10 mouse cellular contexts compared by ENCODE assay signal in genomic region chr17:47976999-47977357, GRCm38 (mm10). TPM values are rescaled to one million over a fixed set of nuclear protein-coding genes. Genes with fewer than 3 reads are reported as not detected.
DNase-seq lines count a peak whose midpoint lies in the region; ATAC-seq and TF ChIP-seq lines count a peak whose summit lies in the region.
"Had no signal": no experiment of that assay in that cellular context is flagged by ENCODE, and none has a peak within 500 bp of the region (broad histone marks: within the 10 kb centered on the region; RNA-seq: fewer than 3 reads in every experiment).

No protein-coding gene starts in this region.

- no peak overlapping the region for H3K4me3 ChIP-seq in forebrain, embryonic 14.5 days (ENCODE audit: low read depth, low read length)
- no peak overlapping the region for H3K4me3 ChIP-seq in forebrain, embryonic 16.5 days (replicated peaks; ENCODE audit: low read length)
- no peak overlapping the region for H3K4me3 ChIP-seq in liver, postnatal 0 days (ENCODE audit: low read depth, low read length)
- no peak overlapping the region for H3K4me3 ChIP-seq in liver, embryonic 12.5 days
- H3K4me3 ChIP-seq in intestine, embryonic 15.5 days (replicated peaks), result no peak overlapping the region
- H3K4me3 ChIP-seq in neural tube, embryonic 15.5 days (replicated peaks), result no peak overlapping the region

- H3K27ac ChIP-seq in forebrain, embryonic 14.5 days (ENCODE audit: low read depth, low read length), result peak overlapping the region; percentile 88
- no peak overlapping the region; the same call in 1 of the 2 replicates for H3K27ac ChIP-seq in forebrain, embryonic 16.5 days (ENCODE audit: low read length)
- H3K27ac ChIP-seq in liver, postnatal 0 days (ENCODE audit: low read depth), result no peak overlapping the region
- H3K27ac ChIP-seq in liver, embryonic 12.5 days, result no peak overlapping the region
- H3K27ac ChIP-seq in intestine, embryonic 15.5 days, result peak overlapping the region; percentile 57; the same call in 1 of the 2 replicates
- H3K27ac ChIP-seq in neural tube, embryonic 15.5 days (replicated peaks), result peak overlapping the region; percentile 79; the same call in 1 of the 2 replicates

- peaks cover 42% of the 10 kb centered on the region for H3K4me1 ChIP-seq in forebrain, embryonic 14.5 days (ENCODE audit: control insufficient read depth, insufficient read depth, low read length)
- H3K4me1 ChIP-seq in forebrain, embryonic 16.5 days (replicated peaks; ENCODE audit: control insufficient read depth, insufficient read depth, low read length), result peaks cover 44% of the 10 kb centered on the region
- H3K4me1 ChIP-seq in liver, postnatal 0 days (ENCODE audit: insufficient read depth), result peaks cover 15% of the 10 kb centered on the region
- peaks cover 49% of the 10 kb centered on the region for H3K4me1 ChIP-seq in liver, embryonic 12.5 days
- H3K4me1 ChIP-seq in intestine, embryonic 15.5 days (replicated peaks), result peaks cover 47% of the 10 kb centered on the region
- H3K4me1 ChIP-seq in neural tube, embryonic 15.5 days, result peaks cover 41% of the 10 kb centered on the region

- no peak for DNase-seq in forebrain, embryonic 14.5 days (ENCODE audit: low spot score)
- DNase-seq in liver, postnatal 0 days, result no peak
- no peak for DNase-seq in thymus, adult 18-20 months
- no peak for DNase-seq in right cerebral cortex, postnatal 10 days (ENCODE audit: low spot score in 2 of 2)
- DNase-seq: cerebellum, adult 9-11 months had no signal

- 83% methylated on average over 7 of the region's 7 CpGs for WGBS in forebrain, embryonic 14.5 days
- 80% methylated on average over 7 of the region's 7 CpGs for WGBS in forebrain, embryonic 16.5 days
- WGBS in liver, postnatal 0 days (ENCODE audit: insufficient replicate concordance), result 84% methylated on average over 7 of the region's 7 CpGs
- WGBS in liver, embryonic 12.5 days (ENCODE audit: insufficient replicate concordance), result 71% methylated on average over 7 of the region's 7 CpGs
- 85% methylated on average over 7 of the region's 7 CpGs for WGBS in intestine, embryonic 15.5 days
- WGBS in neural tube, embryonic 15.5 days, result 86% methylated on average over 7 of the region's 7 CpGs

- H3K4me2 ChIP-seq in forebrain, embryonic 14.5 days (ENCODE audit: low read length), result no peak overlapping the region
- no peak overlapping the region for H3K4me2 ChIP-seq in forebrain, embryonic 16.5 days (ENCODE audit: low read length)
- no peak overlapping the region for H3K4me2 ChIP-seq in liver, postnatal 0 days (ENCODE audit: low read depth, low read length)
- no peak overlapping the region for H3K4me2 ChIP-seq in liver, embryonic 12.5 days
- H3K4me2 ChIP-seq in intestine, embryonic 15.5 days (replicated peaks), result no peak overlapping the region
- H3K4me2 ChIP-seq in neural tube, embryonic 15.5 days, result no peak overlapping the region

- 0 out of 2 replicates have a peak, but pooled peaks have one; percentile 33 for TF ChIP-seq CTCF in liver, postnatal 0 days (IDR thresholded peaks at IDR 0.05; ENCODE audit: low read depth)

- no peaks in the 10 kb centered on the region for H3K9me3 ChIP-seq in forebrain, embryonic 14.5 days (replicated peaks; ENCODE audit: control insufficient read depth, low read length)
- H3K9me3 ChIP-seq in forebrain, embryonic 16.5 days (ENCODE audit: control insufficient read depth, low read length), result no peaks in the 10 kb centered on the region
- H3K9me3 ChIP-seq in liver, postnatal 0 days (ENCODE audit: low read length), result no peaks in the 10 kb centered on the region
- H3K9me3 ChIP-seq in liver, embryonic 12.5 days (replicated peaks), result no peaks in the 10 kb centered on the region
- H3K9me3 ChIP-seq in intestine, embryonic 15.5 days, result no peaks in the 10 kb centered on the region
- no peaks in the 10 kb centered on the region for H3K9me3 ChIP-seq in neural tube, embryonic 15.5 days (replicated peaks)

- ATAC-seq in forebrain, embryonic 14.5 days, result no peak
- no peak for ATAC-seq in forebrain, embryonic 16.5 days
- no peak for ATAC-seq in liver, postnatal 0 days
- no peak for ATAC-seq in liver, embryonic 12.5 days
- no peak for ATAC-seq in intestine, embryonic 15.5 days
- ATAC-seq in neural tube, embryonic 15.5 days (ENCODE audit: low FRiP score), result no peak
- ATAC-seq: activated CD4-positive, CD25-positive, alpha-beta regulatory T cell, adult 4 months had no signal

- H3K9ac ChIP-seq in forebrain, embryonic 14.5 days (ENCODE audit: low read length), result no peak overlapping the region
- no peak overlapping the region for H3K9ac ChIP-seq in forebrain, embryonic 16.5 days (replicated peaks; ENCODE audit: low read depth, low read length)
- no peak overlapping the region for H3K9ac ChIP-seq in liver, postnatal 0 days (replicated peaks)
- no peak overlapping the region for H3K9ac ChIP-seq in liver, embryonic 12.5 days
- H3K9ac ChIP-seq in intestine, embryonic 15.5 days, result no peak overlapping the region
- no peak overlapping the region for H3K9ac ChIP-seq in neural tube, embryonic 15.5 days (replicated peaks)

- H3K36me3 ChIP-seq in forebrain, embryonic 14.5 days (ENCODE audit: control insufficient read depth, insufficient read depth, low read length), result no peaks in the 10 kb centered on the region
- H3K36me3 ChIP-seq in forebrain, embryonic 16.5 days (ENCODE audit: control insufficient read depth, insufficient read depth), result no peaks in the 10 kb centered on the region
- no peaks in the 10 kb centered on the region for H3K36me3 ChIP-seq in liver, postnatal 0 days (replicated peaks; ENCODE audit: insufficient read depth, low read length)
- H3K36me3 ChIP-seq in liver, embryonic 12.5 days, result no peaks in the 10 kb centered on the region
- no peaks in the 10 kb centered on the region for H3K36me3 ChIP-seq in intestine, embryonic 15.5 days
- H3K36me3 ChIP-seq in neural tube, embryonic 15.5 days, result no peaks in the 10 kb centered on the region

- TF ChIP-seq EP300 in liver, postnatal 0 days (IDR thresholded peaks at IDR 0.05; ENCODE audit: low read depth), result no peak

- 0 out of 2 replicates have a peak, but pooled peaks cover 4% of the 10 kb centered on the region for H3K27me3 ChIP-seq in forebrain, embryonic 14.5 days (replicated peaks; ENCODE audit: control insufficient read depth, insufficient read depth, low read length)
- H3K27me3 ChIP-seq in forebrain, embryonic 16.5 days (replicated peaks; ENCODE audit: control insufficient read depth, insufficient read depth, low read length), result 0 out of 2 replicates have a peak, but pooled peaks cover 4% of the 10 kb centered on the region
- peaks cover 21% of the 10 kb centered on the region for H3K27me3 ChIP-seq in liver, postnatal 0 days (ENCODE audit: insufficient read depth, low read length)
- peaks cover 70% of the 10 kb centered on the region for H3K27me3 ChIP-seq in liver, embryonic 12.5 days (replicated peaks)
- H3K27me3 ChIP-seq in intestine, embryonic 15.5 days (replicated peaks), result no peaks in the 10 kb centered on the region
- H3K27me3 ChIP-seq in neural tube, embryonic 15.5 days (replicated peaks), result peaks cover 28% of the 10 kb centered on the region

RNA-seq across cellular contexts. Expression of gene Foxp4, which starts 52.5 kb away (rescaled TPM):
- 20.3 and 29.9 TPM in 2 replicates for polyA plus RNA-seq in forebrain, embryonic 14.5 days (2014; fragmentation: Nextera tagmentation; extraction: Ambion mirVana)
- 29.1 and 29.6 TPM in 2 replicates for polyA plus RNA-seq in forebrain, embryonic 16.5 days (2015; fragmentation: Nextera tagmentation; extraction: Ambion mirVana)
- 5.9 and 6.2 TPM in 2 replicates for polyA plus RNA-seq in liver, postnatal 0 days (2015; fragmentation: Nextera tagmentation; extraction: Ambion mirVana)
- polyA plus RNA-seq in liver, embryonic 12.5 days (2016; fragmentation: Nextera tagmentation; extraction: Ambion mirVana), result 13.7 and 13.9 TPM in 2 replicates
- polyA plus RNA-seq in intestine, embryonic 15.5 days (2015; fragmentation: Nextera tagmentation; extraction: Ambion mirVana), result 22.3 and 24.9 TPM in 2 replicates
- 30.3 and 31.9 TPM in 2 replicates for polyA plus RNA-seq in neural tube, embryonic 15.5 days (2015; fragmentation: Nextera tagmentation; extraction: Ambion mirVana)

Comparison
In these comparisons a context has a peak if more than half of its experiments do, and no peak if none do; other contexts are left out.
1. H3K27ac ChIP-seq: peak in forebrain, embryonic 14.5 days (single experiment), intestine, embryonic 15.5 days (single experiment) and neural tube, embryonic 15.5 days (single experiment); none in forebrain, embryonic 16.5 days (single experiment), liver, postnatal 0 days (single experiment) and liver, embryonic 12.5 days (single experiment).